Mouse (Mus musculus): ENCODE results near the gene Gpkow.

Gpkow gene

GRCm38 (mm10) chrX:7696954-7697381 is at the start of gene Gpkow:
Gene Gpkow (plus strand): TSS chrX:7697131.
- DNase-seq, result peak; percentile 68 to 85

DNA sequence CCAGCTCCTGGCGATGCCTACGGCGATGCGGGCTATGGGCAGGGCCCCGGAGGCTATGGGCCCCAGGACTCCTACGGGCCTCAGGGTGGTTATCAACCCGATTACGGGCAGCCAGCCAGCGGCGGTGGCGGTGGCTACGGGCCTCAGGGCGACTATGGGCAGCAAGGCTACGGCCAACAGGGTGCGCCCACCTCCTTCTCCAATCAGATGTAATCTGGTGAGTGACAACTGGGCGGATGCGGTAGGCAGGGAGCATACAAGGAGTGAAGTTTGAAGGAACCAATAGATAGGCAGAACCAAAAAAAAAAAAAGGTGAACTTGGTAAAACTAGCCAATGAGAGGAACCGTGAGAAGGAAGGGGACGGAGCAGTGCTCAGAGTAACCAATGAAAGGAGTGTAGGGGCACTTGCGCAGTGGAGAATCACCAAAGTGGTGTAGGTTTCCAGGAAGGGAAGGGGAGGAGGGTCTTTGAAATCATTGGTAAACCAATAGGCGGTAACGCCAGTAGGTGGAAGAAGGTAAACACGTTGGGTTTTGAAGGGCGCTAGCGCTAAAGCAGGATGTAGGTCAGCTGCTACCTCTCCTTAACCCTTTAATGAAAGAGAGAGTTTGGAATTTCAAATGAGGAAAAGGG is 48.1 kb upstream of the Gpkow start:
- DNase-seq, result peak; percentile 75 to 79

DNA sequence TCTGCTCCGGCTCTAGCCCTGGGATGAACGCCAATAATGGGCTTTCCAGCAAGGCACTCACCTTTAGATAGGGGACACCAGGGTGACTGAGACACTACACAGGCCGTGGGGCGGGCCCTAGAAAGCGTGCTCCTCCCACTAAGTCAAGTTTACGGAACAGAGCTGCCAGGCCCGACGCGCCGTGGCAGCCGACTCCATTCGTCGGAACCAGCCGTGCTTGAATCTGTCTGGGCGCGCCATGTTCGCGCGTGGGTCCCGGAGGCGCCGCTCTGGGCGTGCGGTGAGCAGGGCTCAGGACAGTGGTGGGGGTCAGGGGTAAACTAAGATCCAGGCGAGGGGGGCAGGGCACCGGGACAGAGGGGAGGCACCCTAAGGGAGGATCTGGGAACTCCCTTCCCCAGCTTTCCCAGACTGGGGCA is 39.7 kb upstream of the Gpkow start, which contains the start of gene Prickle3:
Gene Prickle3, plus strand, starts transcription at position 40 of the 419 bp plus-strand sequence.
- DNase-seq, result peak; percentile 41 to 56

- DNase-seq, result no peak
Observed at GRCm38 (mm10) chrX:7658031-7658784, 38.7 kb upstream of the Gpkow start.

DNA sequence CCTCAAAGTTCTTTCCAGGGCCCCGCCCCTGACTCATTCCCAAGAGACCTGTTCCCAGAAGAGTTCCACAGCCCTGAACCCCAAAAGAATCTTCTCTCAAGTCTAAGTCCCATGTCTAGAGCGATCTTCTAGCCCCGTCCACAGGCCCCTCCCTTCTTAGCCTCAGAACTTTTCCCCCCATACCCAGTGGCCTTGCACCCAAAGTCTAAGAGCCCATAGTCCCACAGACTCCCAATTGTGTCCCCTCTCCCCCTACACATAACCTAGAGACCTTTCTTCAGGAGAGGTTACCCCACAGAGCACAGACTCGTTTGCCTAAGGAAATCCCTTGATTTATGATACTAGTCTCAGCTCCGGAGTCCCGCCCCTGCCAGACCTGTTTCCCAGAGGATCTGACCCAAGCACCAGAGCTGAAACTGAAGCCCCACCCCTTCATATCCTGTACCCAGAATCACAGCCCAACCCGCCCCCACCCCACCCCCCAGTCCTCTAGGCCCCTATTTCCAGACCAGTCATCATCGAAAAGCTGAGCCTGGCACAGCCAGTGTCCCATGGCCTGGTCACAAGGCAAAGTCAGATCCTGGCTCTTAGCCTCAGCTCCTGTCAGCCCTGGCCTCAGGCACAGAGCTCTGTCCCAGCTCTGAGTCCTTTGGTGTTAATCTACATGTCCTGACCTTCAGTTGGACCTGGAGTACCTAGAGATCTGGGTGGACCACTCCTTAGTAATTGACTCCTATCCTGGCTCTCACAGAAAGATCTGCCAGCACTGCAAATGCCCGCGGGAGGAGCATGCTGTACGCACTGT is 37.9 kb upstream of the Gpkow start:
- DNase-seq, result no peak

DNA sequence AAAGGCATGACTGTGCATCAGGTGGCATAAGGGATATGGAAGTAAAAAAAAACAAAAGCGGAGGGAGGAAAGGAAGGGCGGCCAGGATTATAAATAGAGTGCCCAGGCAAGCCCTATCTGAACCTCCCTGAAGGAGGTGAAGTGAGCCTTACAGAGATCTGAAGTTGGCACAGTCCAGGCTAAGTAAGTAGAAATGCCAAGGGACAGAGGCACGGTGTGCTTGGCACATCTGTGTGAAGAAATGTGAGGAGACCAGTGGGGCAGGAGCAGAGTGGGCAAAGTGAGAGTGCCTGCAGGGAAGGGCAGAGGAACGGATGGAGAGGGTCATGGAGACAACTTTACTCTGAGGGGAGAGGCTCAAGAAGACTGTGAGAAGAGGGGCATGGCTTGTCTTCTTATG is 35.8 kb upstream of the Gpkow start:
- no peak for DNase-seq

- DNase-seq, result no peak
Observed at GRCm38 (mm10) chrX:7662936-7663335, 34.0 kb upstream of the Gpkow start.

DNA sequence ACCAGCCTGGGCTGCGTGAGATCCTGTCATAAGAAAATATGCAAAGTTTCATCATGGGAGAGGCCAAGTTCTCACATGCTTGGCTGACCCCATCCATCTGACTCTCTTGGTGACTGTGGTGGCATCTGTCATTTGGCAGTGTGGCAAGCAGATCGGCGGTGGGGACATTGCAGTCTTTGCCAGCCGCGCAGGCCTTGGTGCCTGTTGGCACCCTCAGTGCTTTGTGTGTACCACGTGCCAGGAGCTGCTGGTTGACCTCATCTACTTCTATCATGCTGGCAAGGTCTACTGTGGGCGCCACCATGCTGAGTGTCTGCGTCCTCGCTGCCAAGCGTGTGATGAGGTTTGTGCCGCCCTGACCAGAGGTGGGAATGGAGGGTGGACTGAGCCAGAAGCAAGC is 32.1 kb upstream of the Gpkow start:
- DNase-seq, result no peak

DNA sequence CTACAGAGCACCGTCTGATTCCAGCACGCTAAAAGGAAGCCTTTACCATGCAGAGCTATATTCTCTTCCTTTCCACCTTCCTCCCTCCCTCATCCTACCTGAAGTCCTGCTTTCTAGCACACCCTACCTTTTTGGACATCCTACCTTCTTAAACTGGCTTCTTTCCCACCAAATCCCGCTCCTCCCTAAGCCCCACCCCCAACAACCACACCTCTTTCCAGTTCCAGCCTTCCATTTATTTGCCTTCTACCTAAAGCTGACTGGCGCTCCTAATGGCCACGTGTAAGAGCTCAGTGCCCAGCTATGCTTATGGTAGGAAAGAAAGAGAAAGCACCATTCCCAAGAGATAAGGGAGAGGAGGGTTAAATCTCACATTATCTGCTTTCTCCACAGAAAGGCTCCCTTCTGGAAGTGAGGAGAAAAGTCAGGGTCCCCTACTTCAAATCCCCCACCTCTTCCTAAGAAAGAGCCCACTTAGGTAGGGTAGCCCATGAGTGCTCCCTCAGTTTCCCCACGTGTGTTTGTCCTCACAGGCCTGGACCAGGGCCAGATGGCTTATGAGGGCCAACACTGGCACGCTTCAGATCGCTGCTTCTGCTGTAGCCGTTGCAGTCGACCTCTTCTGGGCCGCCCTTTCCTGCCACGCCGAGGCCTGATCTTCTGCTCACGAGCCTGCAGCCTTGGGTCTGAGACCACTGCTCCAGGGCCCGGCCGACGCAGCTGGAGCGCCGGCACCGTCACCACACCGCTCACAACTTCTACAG is 31.0 kb upstream of the Gpkow start:
- no peak for DNase-seq

DNA sequence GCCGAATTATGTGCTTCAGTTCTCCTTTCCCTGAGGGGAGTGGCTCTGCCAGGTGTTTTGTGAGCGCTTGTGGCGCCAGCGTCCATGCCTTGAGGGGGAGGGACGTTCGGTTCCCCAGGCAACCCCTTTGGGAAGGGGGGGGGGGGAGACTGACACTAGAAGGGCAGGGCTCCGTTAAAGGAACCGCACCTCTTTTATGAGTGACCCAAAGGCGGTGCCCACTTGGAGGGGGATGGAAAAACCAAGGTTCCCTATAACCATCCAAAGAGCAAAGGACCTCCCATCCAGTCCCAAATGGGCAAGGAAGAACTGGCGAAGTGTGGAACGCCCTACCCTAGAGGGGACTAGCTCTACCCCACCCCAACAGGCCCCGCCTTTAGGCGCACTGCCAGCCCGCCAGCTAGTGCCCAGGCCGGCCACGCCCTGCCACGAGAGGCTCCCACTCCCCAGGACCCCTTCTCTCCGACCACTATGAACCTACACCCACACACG is 26.5 kb upstream of the Gpkow start:
- peak; percentile 49 to 64 for DNase-seq

DNA sequence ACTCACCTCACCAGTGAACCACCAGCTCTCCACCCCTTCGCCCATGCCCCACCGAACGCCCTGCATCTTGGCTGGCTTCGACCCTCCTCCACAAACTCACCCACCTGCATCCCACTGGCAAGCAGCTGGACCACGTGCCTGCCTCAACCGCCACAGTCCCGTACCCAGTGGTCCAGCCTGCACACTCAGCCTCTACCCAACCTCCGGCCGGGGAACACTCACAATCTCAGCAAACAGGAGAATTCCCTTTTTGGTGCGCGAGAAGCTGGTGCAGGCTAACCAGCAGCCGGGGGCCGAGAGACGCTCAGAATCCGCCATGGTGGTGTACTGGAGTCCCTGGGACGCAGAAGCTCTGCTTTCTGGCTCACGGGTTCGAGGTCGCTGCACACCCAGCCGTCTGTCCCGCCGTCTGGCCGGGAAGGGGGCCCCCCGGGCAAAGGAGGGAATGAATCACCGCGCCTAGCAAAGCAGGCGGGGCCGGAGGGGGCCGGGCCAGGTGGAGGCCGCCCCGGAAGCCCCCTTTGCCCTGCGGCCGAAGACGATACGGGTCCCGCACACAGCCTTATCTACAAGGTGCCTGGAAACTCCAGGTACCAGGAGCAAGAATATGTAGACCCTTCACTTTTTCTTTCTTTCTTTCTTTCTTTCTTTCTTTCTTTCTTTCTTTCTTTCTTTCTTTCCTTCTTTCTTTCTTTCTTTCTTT is 25.9 kb upstream of the Gpkow start, which contains the start of gene Plp2:
Gene Plp2, minus strand, starts transcription at position 470 of the 703 bp plus-strand sequence.
- DNase-seq, result peak; percentile 45 to 65

DNA sequence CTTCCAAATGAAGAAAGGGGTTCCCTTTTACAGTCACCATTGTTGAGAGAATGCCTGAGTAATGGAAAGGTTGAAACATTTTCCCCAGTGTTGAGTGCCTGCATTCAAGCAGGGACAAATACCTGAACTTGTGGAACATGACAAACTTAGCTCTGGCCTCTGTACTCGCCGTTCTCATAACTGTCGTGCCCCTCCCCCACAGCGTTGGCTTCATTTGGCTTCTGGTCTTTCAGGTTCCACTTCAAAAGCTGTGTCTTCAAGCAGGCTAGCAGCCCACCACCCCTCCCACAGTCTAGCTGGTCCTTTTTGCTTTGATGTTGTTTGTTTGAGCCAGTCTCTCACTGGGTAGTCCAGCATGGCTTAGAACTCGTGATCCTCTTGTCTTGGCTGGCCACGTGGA is 24.2 kb upstream of the Gpkow start:
- DNase-seq, result no peak

DNA sequence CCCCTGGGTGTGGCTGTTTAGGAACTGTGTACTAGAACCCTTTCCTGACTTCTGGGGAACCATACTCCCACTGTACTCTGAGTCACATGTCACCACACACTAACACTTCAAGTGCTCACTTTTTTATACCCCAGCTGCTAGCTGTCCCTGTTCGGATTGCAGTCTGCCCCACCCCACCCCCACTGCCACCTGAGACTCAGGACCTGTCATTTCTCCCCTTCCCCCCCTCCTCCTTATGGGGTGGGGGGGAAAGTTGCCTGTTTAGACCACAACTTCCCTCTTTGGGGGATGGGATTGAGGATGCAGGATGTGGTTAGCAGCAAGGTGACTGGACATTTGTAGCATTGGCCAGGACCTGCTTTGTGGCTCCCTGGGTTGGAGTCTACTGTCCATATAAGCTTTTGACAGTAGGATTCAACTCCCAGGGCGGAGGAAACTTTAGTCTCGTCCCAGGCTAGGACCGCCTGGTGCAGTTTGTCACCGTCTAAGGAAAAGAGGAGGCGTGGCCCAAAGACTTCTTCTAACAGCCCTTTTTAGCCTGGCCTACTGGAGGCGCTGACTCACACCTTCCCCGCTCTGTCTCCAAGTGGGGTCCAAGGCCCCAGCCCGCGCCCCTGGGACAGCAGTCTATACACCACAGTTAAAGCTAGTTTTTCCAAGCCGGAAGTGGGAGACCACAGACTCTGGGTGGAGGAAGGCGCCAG is 23.2 kb upstream of the Gpkow start:
- DNase-seq, result peak; percentile 34 to 57

DNA sequence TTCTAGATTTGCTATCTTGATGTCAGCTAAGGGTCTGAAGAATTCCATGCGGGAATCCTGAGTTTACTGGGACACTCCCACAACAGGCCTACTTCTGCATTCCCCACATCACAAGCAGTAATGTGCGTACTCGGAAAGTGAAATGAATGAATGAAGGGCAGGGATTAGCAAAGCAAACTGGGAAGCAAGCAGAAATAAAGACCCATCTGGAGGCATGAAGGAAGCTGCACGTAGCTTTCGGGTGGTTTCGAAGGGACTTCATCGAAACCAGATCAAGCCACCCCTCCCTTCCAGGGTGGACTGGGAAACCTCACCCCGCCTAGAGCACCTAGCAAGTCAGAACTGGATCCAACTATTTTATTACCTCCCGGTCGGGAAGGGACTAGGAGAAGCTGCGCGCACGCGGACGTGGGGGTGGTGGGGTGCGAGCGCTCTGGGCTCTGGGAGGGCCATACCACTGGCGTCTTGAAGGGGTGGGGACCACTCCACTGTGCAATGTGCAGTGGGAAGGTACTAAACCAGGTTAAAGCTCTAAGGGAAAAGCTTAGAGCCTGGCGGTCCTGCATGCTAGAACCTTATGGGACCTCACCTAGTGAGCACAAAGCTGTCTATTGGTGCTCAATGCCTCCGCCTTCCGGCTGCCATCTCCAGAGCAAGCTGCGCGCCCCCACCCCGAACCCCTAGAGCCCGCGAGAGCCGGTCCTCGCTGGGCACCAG is 22.5 kb upstream of the Gpkow start:
- DNase-seq, result peak; percentile 42 to 55

- DNase-seq, result no peak
Observed at GRCm38 (mm10) chrX:7675001-7675380, 21.9 kb upstream of the Gpkow start.

DNA sequence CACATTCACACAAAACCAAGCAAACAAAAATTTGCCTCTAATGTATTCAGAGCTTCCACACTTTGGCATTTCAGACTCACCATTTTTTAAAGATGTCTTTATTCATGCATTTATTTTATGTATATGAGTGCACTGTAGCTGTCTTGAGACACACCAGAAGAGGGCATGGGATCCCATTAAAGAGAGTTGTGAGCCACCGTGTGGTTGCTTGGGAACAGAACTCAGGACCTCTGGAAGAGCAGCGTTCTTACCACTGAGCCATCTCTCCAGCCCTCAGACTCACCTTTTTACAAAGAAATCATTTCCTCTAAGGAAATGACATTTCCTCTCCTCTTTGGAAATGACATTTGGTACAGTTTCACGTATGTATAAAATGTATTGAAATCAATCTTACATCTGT is 17.9 kb upstream of the Gpkow start:
- no peak for DNase-seq

GRCm38 (mm10) chrX:7679405-7680056 is 17.4 kb upstream of the Gpkow start:
- peak; percentile 86 to 88 for DNase-seq

GRCm38 (mm10) chrX:7680057-7680412 is 16.9 kb upstream of the Gpkow start:
- DNase-seq, result no peak

GRCm38 (mm10) chrX:7680864-7681263 is 16.1 kb upstream of the Gpkow start, which contains the start of gene Magix:
Gene Magix (minus strand): TSS chrX:7681251.
- no peak for DNase-seq

GRCm38 (mm10) chrX:7688321-7688720 is 8.6 kb upstream of the Gpkow start:
- no peak for DNase-seq

Measured in thymus, postnatal 36 days (tissue).